ENCODE assay signal across 17 mouse cellular contexts in the genomic region with DNA sequence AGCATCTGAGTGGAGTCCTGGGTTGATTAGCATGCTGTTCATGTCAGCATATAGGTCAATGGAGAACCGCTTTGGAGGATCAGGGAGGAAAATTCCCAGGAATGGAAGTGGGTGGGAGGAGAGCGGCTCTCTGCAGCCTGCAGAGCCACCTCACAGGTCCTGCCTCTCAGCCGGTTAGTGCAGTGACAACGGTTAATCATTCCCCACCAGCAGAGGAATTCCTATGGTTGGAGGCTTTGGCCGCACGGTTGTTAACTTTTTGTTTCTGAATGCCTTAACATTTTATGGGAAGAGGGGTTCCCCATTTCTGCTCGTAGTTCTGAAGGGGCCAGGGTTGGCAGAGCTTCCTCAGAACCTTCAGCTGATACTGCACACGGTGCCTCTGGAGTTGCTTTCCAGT.
DNase-seq lines count a peak whose midpoint lies in the region; ATAC-seq lines count a peak whose summit lies in the region.
"Had no signal": no experiment of that assay in that cellular context is flagged by ENCODE, and none has a peak within 500 bp of the region (broad histone marks: within the 10 kb centered on the region; RNA-seq: fewer than 3 reads in every experiment).

No protein-coding gene starts in this region.

- H3K4me1 ChIP-seq in heart, embryonic 16.5 days (ENCODE audit: control insufficient read depth, insufficient read depth, low read length) = peaks cover 12% of the 10 kb centered on the region
- peaks cover 59% of the 10 kb centered on the region for H3K4me1 ChIP-seq in kidney, embryonic 16.5 days (ENCODE audit: insufficient read depth, low read length)
- H3K4me1 ChIP-seq: hindbrain, embryonic 13.5 days; midbrain, embryonic 13.5 days had no signal

- DNase-seq in heart, postnatal 10 days = no peak
- DNase-seq in thymus, postnatal 14 days = peak; percentile 16
- DNase-seq in thymus, adult 18-20 months = no peak
- DNase-seq in yolk sac, embryonic 10.5 days (ENCODE audit: low spot score) = peak; percentile 40
- no peak for DNase-seq in cerebellum, adult 9-11 months
- DNase-seq: adrenal gland, postnatal 25 days; cerebellum, postnatal 10 days; gastrocnemius, postnatal 25 days; liver; liver, postnatal 0 days had no signal

- intact Hi-C loops in heart, postnatal 10 days (cut with DNase I) = no loop called here

- H3K9me3 ChIP-seq in heart, embryonic 16.5 days (replicated peaks; ENCODE audit: control insufficient read depth, low read length) = no peaks in the 10 kb centered on the region
- H3K9me3 ChIP-seq in kidney, embryonic 16.5 days (ENCODE audit: low read length) = no peaks in the 10 kb centered on the region
- H3K9me3 ChIP-seq: hindbrain, embryonic 13.5 days; midbrain, embryonic 13.5 days had no signal

- peaks cover 17% of the 10 kb centered on the region; the same call in 1 of the 2 replicates for H3K36me3 ChIP-seq in heart, embryonic 16.5 days (ENCODE audit: control insufficient read depth, insufficient read depth)
- H3K36me3 ChIP-seq in kidney, embryonic 16.5 days (ENCODE audit: insufficient read depth, low read length) = peaks cover 16% of the 10 kb centered on the region
- H3K36me3 ChIP-seq: hindbrain, embryonic 13.5 days; midbrain, embryonic 13.5 days had no signal

- H3K4me2 ChIP-seq in heart, embryonic 16.5 days (ENCODE audit: low read depth, low read length) = no peak overlapping the region
- 0 out of 2 replicates have a peak overlapping the region, but pooled peaks have one; percentile 3 for H3K4me2 ChIP-seq in kidney, embryonic 16.5 days (replicated peaks; ENCODE audit: low read depth, low read length)
- H3K4me2 ChIP-seq: heart, embryonic 11.5 days; hindbrain, embryonic 13.5 days; midbrain, embryonic 13.5 days had no signal

- H3K27ac ChIP-seq in heart, embryonic 16.5 days (ENCODE audit: low read length) = 0 out of 2 replicates have a peak overlapping the region, but pooled peaks have one; percentile 16
- H3K27ac ChIP-seq in kidney, embryonic 16.5 days (ENCODE audit: low read length) = peak overlapping the region; percentile 76
- H3K27ac ChIP-seq: hindbrain, embryonic 13.5 days; midbrain, embryonic 13.5 days had no signal

- ATAC-seq in heart, embryonic 16.5 days (replicated peaks; ENCODE audit: extremely low read depth, insufficient read depth, low FRiP score) = no peak
- ATAC-seq in kidney, embryonic 16.5 days (ENCODE audit: low FRiP score, low TSS enrichment) = peak; percentile 89
- no peak for ATAC-seq in inflammation-experienced regulatory T-cells, adult 6 months
- ATAC-seq: liver, postnatal 0 days; midbrain, embryonic 13.5 days had no signal

- H3K9ac ChIP-seq in heart, embryonic 16.5 days (ENCODE audit: low read length) = no peak overlapping the region
- 0 out of 2 replicates have a peak overlapping the region, but pooled peaks have one; percentile 3 for H3K9ac ChIP-seq in kidney, embryonic 16.5 days (replicated peaks; ENCODE audit: low read length)
- H3K9ac ChIP-seq: hindbrain, embryonic 13.5 days; liver, postnatal 0 days; midbrain, embryonic 13.5 days had no signal

- no peaks in the 10 kb centered on the region for H3K27me3 ChIP-seq in heart, embryonic 16.5 days (ENCODE audit: control insufficient read depth, insufficient read depth, low read length)
- no peaks in the 10 kb centered on the region for H3K27me3 ChIP-seq in kidney, embryonic 16.5 days (ENCODE audit: insufficient read depth, low read length)
- H3K27me3 ChIP-seq: hindbrain, embryonic 13.5 days; midbrain, embryonic 13.5 days had no signal

- WGBS in heart, embryonic 16.5 days = 54% methylated on average over 8 of the region's 8 CpGs
- 40% methylated on average over 8 of the region's 8 CpGs for WGBS in kidney, embryonic 16.5 days

- H3K4me3 ChIP-seq in heart, embryonic 16.5 days (ENCODE audit: low read length) = no peak overlapping the region
- no peak overlapping the region for H3K4me3 ChIP-seq in kidney, embryonic 16.5 days (ENCODE audit: low read length)
- H3K4me3 ChIP-seq: hindbrain, embryonic 13.5 days; midbrain, embryonic 13.5 days; myocyte had no signal

Comparison
In these comparisons a context has a peak if more than half of its experiments do, and no peak if none do; other contexts are left out.
1. DNase-seq: peak in thymus, postnatal 14 days (single experiment) and yolk sac, embryonic 10.5 days (single experiment); none in heart, postnatal 10 days (0 of 2), thymus, adult 18-20 months (0 of 2) and cerebellum, adult 9-11 months (single experiment).